Mouse (Mus musculus) testis, postnatal 14 days (tissue): Measurements from ENCODE around the gene Tmprss5.
A peak's percentile ranks its signal among the peaks of the same experiment; 100 is the strongest.

Source experiments
- DNase-seq: peaks from one replicate; pipeline ENCODE4 v3.0.0; 2021; ENCODE audit warnings: low spot score

Gene Tmprss5

DNA sequence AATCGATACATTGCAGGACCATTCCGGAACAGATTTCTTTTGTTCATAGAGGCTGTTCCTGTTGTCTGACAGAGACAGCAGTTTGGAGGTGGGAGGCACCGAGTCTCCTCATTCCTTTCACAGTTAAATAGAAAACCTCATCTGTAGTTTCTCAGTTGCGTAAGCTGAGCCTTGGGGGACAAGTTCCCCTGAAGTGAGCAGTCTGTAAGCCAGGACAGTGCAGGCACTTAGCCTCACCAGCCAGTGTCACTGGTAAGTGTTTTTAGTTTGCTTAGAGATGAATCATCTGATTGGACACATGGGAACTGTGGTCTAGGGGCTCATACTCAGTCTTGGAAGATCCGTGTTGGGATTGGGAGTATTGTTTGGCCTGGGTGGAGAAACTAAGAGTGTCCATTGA, at the start of gene Tmprss5:
Gene Tmprss5, plus strand, starts transcription at position 154 of the 400 bp plus-strand sequence.
- DNase-seq, result no peak

DNA sequence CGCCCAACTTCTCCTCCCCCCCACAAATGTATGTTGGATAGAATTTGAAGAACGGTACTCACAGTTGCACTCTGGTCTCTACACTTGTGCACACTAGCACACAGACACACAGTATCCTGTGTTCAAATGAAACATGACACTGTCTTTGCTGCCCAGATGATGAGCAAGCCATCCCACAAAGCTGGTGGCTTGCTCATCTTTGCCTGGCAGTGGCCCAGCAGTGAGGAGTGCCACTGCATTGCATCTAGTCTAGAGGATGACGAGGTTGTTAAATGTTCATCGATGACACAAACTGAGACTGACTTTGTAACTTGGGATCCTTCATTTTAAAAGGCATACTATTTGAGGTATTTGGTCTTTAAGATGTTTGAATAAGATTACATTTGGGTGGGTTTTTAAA, 46.3 kb upstream of the Tmprss5 start:
- DNase-seq, result no peak

DNA sequence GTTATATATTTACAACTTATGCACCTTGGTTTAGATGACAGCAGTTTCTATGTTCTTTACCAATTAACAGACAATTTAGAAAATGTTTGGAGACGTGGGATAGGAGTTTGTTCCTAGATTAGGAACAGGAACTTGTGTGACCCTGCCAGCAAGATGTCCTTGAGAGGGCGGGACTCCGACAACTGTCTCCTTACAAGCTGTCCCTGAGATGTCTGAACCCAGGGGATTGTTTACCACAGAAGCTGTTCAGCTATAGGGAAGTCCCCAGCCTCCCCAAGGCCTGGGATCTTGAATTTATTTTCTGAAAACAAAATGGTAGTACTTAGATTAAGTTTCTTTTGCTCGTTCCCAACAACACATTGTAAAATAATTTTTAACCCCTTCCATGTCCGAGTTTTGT, 30.2 kb upstream of the Tmprss5 start:
- DNase-seq, result peak; percentile 38

DNA sequence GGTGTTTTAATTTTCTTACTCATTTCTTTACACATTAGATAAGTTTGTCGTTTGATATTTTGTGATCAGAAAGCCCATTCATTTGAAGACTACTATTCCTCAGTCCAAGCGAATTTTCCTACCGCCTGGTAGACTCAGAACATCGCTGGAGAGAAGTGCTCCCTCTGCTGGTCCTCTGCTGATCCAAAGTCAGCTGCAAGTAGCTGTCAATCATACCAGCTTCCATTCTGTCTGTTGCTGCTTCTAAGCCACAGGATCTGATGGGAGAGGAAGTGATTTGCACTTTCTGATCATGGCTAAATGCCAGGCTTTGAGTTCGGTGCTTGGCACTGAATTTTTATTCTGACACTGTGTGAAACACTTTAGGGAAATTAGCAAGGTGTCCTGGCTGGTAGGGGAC, 29.7 kb upstream of the Tmprss5 start:
- peak; percentile 39 for DNase-seq

DNA sequence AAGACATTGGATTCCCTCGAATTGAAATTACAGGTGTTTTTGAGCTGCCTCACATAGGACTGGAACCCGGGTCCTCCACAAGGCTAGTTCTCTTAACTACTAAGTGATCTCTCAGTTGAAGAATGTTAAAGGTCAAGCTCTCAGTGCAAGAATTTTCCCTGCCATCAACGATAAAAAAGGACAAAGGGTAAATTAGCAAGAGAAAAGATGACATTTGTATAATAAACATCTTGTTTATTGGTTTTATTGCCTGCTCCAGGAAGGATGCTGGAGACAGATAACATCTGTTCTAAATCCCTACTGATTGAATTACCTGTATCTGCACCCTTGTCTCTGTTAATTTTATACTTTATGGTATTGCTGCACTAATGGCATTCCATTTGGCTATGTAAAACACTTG, 27.0 kb upstream of the Tmprss5 start:
- no peak for DNase-seq

DNA sequence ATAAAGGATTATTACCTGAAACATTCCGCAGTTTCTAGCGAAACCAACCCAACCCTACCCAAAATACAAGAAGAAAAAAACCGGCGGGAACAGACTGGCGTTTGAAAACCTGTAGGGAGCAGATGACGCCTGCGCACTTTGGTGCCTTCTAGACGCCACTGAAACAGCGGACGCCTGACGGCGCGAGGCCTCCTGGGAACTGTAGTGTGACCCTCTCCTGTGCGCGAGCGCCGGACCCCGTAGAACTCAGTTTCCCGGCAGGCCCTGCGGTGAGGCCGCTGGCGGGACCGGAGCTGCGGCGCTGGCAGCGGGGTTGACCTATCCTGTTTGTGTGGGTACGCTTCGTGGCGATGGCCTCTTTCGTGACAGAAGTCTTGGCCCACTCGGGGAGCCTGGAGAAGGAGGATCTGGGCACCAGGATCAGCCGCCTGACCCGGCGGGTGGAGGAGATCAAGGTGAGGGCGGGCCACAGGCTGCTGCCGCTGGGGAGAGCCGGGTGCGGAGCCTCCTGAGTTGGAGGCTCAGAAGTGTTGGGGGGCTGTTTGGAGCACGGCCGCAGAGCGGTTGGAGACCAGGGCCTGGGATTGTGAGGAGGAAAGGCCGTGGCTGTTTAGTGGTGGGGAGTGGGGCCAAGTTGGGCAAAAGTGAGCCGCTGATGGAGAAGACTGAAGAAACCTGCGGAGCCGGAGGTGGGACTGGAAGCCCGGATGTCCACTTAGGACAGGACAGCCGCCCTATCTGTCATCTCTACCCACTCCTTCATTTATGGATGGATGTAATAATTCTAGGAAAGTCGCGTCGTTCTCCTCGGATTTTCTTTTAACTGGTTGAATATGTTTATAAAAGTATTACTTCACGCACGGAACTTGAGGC, 25.5 kb upstream of the Tmprss5 start, which contains the start of gene Zw10:
Gene Zw10, plus strand, starts transcription at position 281 of the 873 bp plus-strand sequence.
- DNase-seq, result peak; percentile 95

DNA sequence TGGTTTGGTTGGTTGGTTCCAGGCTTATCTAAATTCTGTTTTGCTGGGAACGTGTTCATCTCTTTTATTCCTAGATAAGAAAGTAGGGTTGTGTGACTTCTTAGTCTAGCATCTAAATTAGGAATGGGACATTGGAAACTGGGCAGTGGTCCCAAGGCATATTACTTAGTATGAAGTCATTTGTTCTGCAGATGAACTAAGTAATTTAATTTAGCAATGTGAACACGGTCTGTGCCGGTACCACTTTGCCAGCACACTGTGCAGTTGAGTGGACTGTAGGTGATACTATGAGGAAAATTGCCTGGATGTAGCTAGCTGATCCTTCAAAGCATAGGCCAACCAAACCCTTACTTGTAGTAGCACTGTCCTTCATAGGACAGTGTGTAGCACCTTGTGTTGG, 4.2 kb upstream of the Tmprss5 start:
- DNase-seq, result no peak

DNA sequence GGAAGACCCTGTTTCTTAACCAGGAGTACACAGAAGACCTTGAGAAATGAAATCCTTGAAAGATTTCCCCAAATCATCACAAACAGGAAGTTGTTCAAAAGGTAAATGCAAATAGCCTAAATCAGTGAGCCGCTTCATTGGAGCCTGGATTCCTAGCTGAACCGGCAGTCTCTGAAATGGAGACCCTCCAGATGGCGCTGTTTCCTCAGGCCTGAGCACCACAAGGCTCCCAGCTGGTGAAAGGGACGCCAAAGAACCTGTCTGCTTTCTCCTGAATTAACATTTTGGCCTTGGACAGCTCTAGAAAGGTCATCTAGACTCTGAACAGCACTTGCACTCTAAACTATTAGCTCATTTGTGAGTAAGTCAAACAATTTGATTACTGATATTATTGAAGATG, 501 bp downstream of the Tmprss5 start:
- DNase-seq, result peak; percentile 47

DNA sequence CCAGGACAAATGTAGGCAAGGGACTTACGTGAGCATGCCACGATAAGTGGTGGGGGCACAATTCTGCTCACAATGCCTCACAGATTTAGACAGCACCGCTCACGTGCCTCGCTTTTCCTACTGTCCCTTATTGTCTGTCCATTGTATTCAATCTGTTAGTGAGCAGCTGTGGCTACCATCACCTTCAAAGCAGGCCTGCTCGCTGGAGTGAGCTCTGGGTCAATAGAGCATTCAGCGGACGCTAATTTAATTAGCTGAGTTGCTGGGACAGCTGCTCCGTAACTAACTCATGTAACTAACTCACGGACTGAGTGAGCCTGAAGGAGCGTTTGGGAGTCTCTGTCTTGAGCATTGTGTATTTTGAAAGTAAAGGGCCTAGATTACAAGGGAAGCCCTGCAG, 6.3 kb downstream of the Tmprss5 start:
- DNase-seq, result no peak

DNA sequence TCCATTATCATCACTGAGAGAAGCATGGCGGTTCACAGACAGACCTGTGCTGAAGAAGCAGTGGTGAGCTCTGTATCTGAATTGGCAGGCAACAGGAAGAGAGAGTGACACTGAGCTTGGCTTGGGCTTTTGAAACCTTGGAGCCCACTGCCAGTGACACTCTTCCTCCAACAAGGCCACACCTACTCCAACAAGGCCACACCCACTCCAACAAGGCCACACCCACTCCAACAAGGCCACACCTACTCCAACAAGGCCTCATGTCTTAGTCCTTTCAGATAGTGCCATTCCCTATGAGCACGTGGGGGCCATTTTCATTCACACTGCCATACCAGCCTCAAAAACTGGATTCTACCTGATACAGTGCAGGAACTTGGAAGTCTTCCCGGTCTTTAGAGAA, 17.8 kb downstream of the Tmprss5 start:
- DNase-seq, result no peak

DNA sequence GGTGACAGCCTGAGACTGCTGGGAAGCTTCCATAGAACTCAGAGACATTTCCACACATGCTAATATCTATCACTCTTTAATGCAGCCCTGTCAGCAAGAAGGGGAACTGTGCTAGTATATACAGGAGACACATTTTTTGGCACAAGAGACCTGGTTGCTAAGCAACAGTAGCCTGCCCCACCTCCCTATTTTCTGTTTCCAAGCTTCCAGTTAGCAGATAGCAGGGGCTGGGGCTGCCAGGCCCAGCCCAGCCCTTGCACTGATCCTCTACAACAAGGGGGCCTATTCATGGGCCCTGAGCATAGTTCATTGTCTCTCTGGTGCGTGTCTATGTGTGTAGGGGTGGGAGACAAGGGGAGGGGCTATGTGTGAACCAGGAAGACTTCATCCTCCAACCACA, 21.3 kb downstream of the Tmprss5 start:
- DNase-seq, result no peak

DNA sequence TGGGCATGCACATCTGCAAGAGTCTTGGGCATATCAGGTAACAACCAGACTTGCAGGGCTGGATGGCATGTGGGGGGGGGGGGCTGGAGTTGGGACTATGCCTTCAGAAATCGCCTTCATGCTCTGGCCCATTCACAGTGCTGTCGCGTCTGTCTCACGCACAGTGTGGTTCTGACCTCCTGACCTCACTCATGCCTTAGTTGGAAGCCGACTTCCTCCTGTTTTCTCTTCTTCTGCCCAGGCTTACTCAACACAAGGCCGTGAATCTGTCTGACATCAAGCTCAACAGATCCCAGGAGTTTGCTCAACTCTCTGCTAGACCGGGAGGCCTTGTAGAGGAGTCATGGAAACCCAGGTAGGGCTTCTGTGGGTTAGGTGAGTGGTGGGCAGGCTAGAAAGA, 28.0 kb downstream of the Tmprss5 start:
- DNase-seq, result no peak

DNA sequence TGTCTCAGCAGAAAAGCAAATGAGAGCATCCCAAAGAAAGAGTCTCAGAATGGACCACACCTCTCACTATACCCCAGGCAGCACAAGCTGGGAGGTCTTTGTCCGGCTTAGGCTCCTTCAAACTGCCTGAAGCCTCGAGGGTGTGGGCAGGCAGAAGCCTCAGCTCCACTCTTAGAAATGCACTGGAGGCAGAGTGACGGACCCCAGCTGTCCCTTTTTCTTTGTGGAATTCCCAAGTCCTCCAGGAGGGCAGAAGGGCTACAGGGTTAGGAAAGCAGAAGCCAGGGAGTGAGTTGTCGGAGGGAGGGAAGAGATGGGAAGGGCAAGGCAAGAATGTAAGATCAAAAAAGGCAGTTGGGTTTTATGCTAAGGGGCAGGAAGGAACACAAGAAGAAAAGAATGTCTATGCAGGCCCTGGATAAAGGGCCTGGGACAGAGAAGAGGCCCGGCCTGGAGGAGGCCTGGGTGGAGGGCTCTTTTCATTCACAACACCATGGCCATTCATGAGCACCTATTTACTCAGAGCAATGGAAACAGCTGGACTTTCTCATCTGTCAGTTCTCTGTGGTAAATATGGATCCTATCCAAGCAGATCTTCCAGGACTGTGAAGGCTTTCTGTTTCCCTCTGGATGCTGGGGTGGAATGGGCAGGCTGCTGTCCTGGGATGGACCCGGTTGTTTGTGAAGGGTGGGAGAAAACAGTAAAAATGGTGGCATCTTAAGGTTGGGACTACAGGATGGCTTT, 29.6 kb downstream of the Tmprss5 start:
- no peak for DNase-seq

DNA sequence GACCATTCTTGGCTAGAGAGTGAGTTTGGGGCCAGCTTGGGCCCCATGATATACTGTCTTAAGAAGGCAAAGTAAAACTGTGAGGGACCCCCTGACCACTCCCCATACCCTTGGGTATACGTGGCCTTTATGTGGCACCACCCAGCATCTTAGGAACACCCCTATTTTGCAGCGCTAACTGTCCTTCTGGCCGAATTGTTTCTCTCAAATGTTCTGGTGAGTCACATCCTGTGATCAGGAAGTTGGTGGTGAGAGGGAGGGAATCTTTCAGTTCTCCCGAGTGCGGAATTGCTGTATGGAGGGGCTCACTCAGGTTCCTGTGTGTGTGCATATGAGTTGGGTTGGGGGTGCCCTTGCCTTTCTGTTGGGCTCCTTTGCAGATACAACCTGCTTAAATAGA, 30.2 kb downstream of the Tmprss5 start:
- no peak for DNase-seq

DNA sequence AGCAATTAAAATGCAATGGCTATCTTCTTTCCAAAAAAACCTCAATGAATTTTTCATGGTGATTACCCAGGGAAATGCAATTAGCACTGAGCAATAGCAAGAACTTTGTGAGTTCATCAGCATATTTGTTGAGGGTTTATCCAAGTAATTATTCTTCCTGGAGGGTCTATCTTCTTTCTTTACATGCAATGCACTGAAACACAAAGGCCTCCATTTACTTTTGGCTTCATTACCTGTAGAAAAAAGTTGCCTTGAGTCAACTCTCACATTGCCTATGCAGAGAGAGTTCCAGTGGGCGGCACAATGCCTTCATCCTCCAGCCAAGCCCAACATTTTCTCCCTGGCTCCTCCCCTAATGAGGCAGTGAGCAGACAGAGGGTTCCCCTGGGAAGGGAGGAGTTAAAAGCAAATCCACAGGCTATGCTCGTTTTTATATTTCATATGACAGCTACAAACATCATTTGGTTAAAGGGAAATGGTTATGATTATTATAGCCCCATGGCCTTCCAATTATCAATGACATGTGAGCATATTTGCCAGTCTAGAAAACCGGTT, 37.3 kb downstream of the Tmprss5 start:
- no peak for DNase-seq

DNA sequence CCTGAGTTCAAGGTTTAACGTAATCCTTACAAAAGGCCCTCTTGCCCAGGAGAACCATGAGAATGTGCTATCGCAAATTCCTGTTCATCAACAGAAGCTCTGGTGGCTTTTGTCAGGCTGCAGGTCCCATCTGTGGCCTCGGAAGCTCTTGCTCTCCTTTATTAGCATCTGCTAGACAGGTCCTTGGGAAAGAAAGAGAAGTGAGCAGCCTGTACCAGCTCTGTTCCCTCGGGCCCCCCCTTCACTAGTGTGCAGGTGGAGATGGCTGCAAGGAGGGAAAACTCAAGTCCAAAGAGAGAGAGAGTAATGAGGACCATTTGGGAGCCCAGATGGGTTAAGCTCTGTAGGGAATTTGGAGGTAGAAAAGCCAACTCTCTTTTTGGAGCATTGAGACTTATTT, 38.7 kb downstream of the Tmprss5 start:
- DNase-seq, result no peak

DNA sequence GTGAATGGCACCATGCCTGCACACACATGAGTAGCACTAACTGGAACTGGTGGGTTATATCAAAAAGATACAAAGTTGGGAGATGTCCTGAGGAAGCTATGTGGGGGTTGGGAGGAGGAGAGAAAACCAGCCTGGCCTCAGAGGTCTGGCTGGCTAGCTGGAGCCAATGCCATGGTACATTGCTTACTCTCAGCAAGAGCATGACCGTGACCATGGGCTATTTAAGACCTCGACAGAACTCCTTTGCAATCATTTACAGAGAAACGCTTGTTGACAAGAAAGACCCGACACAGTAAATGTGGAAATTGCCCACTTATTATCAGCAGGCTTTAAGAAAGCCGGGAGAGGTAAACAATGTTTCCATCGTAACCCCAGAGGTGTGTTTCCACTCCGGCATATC, 44.6 kb downstream of the Tmprss5 start:
- DNase-seq, result no peak

DNA sequence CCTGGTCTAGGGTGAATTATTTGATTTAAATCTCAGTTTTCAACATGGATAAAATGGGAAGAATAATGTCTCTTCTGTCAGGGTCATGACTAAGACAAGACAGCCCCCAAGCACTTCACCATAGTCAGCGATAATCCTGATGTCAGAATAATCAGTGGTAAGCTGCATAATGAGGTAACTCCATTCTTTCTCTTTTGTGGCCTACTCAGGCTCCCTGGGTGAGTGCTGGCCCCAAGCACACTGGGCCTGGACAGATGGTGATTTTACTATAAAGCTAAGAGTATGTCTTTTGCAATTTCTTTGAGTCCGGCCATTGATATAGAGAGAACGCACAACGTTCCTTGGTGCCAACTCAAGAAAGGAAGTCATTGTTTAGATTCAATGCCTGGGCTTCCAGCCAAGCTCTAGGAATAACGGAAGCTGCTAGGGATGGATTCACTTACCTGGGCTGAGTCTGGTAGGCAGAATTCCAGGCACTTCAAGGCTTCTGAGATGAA, 49.5 kb downstream of the Tmprss5 start:
- DNase-seq, result no peak

DNA sequence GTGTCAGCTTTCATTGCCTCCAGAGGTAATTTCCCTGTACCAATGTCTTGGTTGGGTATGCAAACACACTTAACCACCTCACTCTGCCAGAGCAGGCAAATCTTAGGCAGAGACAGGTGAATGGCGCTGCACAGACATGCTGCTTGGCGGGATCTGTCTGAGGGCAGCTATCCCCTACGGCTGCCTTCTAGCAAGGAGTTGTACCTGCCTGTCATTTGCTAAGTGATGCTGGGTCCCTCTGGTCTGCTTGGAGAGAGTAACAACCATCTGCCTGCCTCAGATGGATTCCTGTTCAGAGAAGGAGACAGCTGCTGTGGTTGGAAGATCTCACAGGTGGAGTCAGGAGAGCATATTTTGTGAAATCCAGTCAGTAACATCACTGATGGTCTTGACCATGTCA, 62.8 kb downstream of the Tmprss5 start:
- DNase-seq, result no peak

DNA sequence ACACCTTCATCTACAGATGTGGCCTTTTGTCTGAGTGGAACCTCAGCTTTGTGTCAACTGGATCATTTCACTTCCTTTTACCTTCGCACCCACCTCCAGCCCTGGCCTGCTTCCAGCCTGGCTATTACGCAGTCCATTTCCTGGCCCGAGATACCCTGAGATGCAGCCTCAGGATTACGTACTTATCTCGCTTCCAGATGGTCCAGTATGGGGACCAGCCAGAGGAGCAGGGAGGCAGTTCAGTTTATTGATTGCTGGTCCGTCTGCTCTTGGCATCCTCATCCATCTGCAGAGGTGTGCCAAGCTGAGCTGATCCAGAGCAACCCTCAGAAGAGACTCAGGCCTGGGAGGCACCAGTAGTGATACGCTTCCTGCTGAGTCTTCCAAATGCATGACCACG, 64.7 kb downstream of the Tmprss5 start:
- DNase-seq, result no peak

DNA sequence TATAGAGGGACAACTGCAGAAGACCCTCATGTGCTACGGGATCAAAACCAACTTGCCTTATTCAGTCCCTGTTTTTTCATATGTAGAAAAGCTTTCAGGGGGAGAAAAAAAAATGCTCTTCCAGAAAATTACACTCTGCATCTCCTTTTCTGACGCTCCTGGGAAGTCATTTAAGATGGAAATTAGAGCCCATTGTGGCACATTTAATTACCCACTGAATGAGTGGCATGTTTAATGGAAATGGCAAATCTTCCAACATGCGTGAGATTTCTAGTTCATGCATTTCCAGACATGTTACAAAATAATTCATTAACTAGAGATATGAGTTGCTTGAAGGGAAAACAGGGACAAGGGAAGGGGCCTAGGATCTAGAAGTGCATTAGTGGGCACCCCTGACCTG, 66.0 kb downstream of the Tmprss5 start:
- no peak for DNase-seq
